Mouse (Mus musculus) neural tube, embryonic 12.5 days (tissue): ENCODE measurements around the gene Nbeal2. TPM values are rescaled to one million over a fixed set of nuclear protein-coding genes. Genes with fewer than 3 reads are reported as not detected.
A peak's percentile ranks its signal among the peaks of the same experiment; 100 is the strongest.

ENCODE experiments used
- ATAC-seq: fragments of 200-750 bp; cut with Nextera tagmentation; 2 replicates; pipeline ENCODE4 v1.8.0; 2017; ENCODE audit warnings: low read depth, mild to moderate bottlenecking, moderate TSS enrichment, moderate library complexity; ENCODE audit not compliant: low FRiP score
- H3K27ac ChIP-seq: fragments of 300-500 bp; sonication (generic); 2 replicates; pipeline ENCODE4 v1.5.1; 2016
- H3K27me3 ChIP-seq: fragments of 300-500 bp; sonication (generic); replicated peaks from 2 replicates; pipeline ENCODE4 v1.6.1; 2016; ENCODE audit warnings: mild to moderate bottlenecking
- H3K36me3 ChIP-seq: fragments of 300-500 bp; sonication (generic); 2 replicates; pipeline ENCODE4 v1.6.1; 2016; ENCODE audit warnings: mild to moderate bottlenecking
- H3K4me1 ChIP-seq: fragments of 300-500 bp; sonication (generic); 2 replicates; pipeline ENCODE4 v1.6.1; 2016
- H3K4me2 ChIP-seq: fragments of 300-500 bp; sonication (generic); replicated peaks from 2 replicates; pipeline ENCODE4 v1.6.1; 2016; ENCODE audit warnings: mild to moderate bottlenecking
- H3K4me3 ChIP-seq: fragments of 300-500 bp; sonication (generic); 2 replicates; pipeline ENCODE4 v1.5.1; 2016
- H3K9ac ChIP-seq: fragments of 300-500 bp; sonication (generic); 2 replicates; pipeline ENCODE4 v1.6.1; 2016; ENCODE audit warnings: mild to moderate bottlenecking
- H3K9me3 ChIP-seq: fragments of 300-500 bp; sonication (generic); 2 replicates; pipeline ENCODE4 v1.6.1; 2016; ENCODE audit warnings: mild to moderate bottlenecking
- WGBS: fragments of 180-500 bp; shearing (Covaris S2); methylation state at CpG from one replicate; pipeline ENCODE4 v1.1.7; 2016; 5-methylcytosine and 5-hydroxymethylcytosine counted together
- polyA plus RNA-seq: library from polyadenylated mRNA; unstranded; fragments of >200 nt; fragmentation: Nextera tagmentation; extraction: Ambion mirVana; gene quantifications from 2 replicates; pipeline ENCODE4 v1.2.1, GENCODE M21; 2016

The Nbeal2 gene
- polyA plus RNA-seq, result 1.6 and 2.6 TPM in 2 replicates

GRCm38 (mm10) chr9:110653655-110654461, at the start of gene Nbeal2:
Gene Nbeal2 (minus strand): TSS chr9:110654161.
- Histone ChIP-seq H3K4me3 (peak within 1 kb of the TSS; percentile 62), H3K27me3 (peaks cover 29% of the 10 kb centered on the region), H3K4me1 (peaks cover 45% of the 10 kb centered on the region), H3K4me2 (peak within 1 kb of the TSS; percentile 99), H3K9me3 (no peaks in the 10 kb centered on the region), H3K36me3 (no peaks in the 10 kb centered on the region), H3K27ac (0 out of 2 replicates have a peak within 1 kb of the TSS, but pooled peaks have one; percentile 37), H3K9ac (peak within 1 kb of the TSS; percentile 64)
- WGBS, result under 1% methylated on average over 75 of the region's 75 CpGs
- peak; percentile 42 for ATAC-seq

- Histone ChIP-seq H3K4me1 (no peaks in the 10 kb centered on the region), H3K4me3 (no peak overlapping the region), H3K4me2 (no peak overlapping the region), H3K27ac (no peak overlapping the region), H3K9ac (no peak overlapping the region), H3K36me3 (peaks cover 9% of the 10 kb centered on the region; the same call in 1 of the 2 replicates), H3K27me3 (no peaks in the 10 kb centered on the region), H3K9me3 (no peaks in the 10 kb centered on the region)
- WGBS, result 86% methylated on average over 1 of the region's 1 CpGs
- ATAC-seq, result no peak
These were observed 48.9 kb upstream of the Nbeal2 start for GRCm38 (mm10) chr9:110702848-110703247.

GRCm38 (mm10) chr9:110701114-110702032, 47.4 kb upstream of the Nbeal2 start:
- Histone ChIP-seq H3K27me3 (no peaks in the 10 kb centered on the region), H3K4me2 (no peak overlapping the region), H3K4me3 (no peak overlapping the region), H3K27ac (no peak overlapping the region), H3K36me3 (peaks cover 16% of the 10 kb centered on the region), H3K4me1 (no peaks in the 10 kb centered on the region), H3K9me3 (no peaks in the 10 kb centered on the region), H3K9ac (no peak overlapping the region)
- 83% methylated on average over 11 of the region's 12 CpGs for WGBS
- ATAC-seq, result no peak

DNA sequence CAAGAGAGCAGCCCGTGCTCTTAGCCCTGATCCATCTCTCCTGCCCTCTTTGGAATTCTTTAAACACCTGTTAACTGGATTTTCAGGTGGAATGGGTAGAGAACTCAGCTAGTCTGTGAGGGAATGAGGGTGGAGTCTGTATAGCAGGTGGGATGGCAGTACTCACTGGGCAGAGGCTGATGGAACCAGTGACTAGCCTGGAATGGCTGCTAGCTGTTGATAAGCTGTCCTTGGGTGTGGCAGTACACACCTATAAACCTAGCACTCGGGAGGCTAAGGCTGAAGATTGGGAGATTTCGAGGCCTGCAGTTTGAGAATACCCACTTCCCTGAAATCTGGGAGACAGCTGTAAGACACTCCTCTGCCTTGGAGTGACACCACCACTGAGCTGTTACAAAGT, 45.6 kb upstream of the Nbeal2 start:
- H3K36me3 ChIP-seq, result peaks cover 22% of the 10 kb centered on the region
- H3K4me1 ChIP-seq, result no peaks in the 10 kb centered on the region
- no peak overlapping the region for H3K27ac ChIP-seq
- H3K4me2 ChIP-seq, result no peak overlapping the region
- no peak overlapping the region for H3K9ac ChIP-seq
- H3K4me3 ChIP-seq, result no peak overlapping the region
- H3K9me3 ChIP-seq, result no peaks in the 10 kb centered on the region
- no peak for ATAC-seq
- no peaks in the 10 kb centered on the region for H3K27me3 ChIP-seq
- WGBS, result 93% methylated on average over 3 of the region's 3 CpGs

- ATAC-seq, result no peak
- Histone ChIP-seq H3K4me2 (no peak overlapping the region), H3K9ac (no peak overlapping the region), H3K9me3 (no peaks in the 10 kb centered on the region), H3K4me3 (no peak overlapping the region), H3K27ac (no peak overlapping the region), H3K36me3 (peaks cover 22% of the 10 kb centered on the region), H3K4me1 (no peaks in the 10 kb centered on the region), H3K27me3 (no peaks in the 10 kb centered on the region)
- WGBS, result 84% methylated on average over 3 of the region's 3 CpGs
These were observed 43.5 kb upstream of the Nbeal2 start for GRCm38 (mm10) chr9:110697465-110697864.

- Histone ChIP-seq H3K9ac (no peak overlapping the region), H3K27me3 (no peaks in the 10 kb centered on the region), H3K27ac (no peak overlapping the region), H3K4me2 (no peak overlapping the region), H3K4me3 (no peak overlapping the region), H3K36me3 (peaks cover 19% of the 10 kb centered on the region), H3K9me3 (no peaks in the 10 kb centered on the region), H3K4me1 (no peaks in the 10 kb centered on the region)
- 95% methylated on average over 5 of the region's 5 CpGs for WGBS
- ATAC-seq, result no peak
These were observed 42.5 kb upstream of the Nbeal2 start for GRCm38 (mm10) chr9:110696427-110696826.

GRCm38 (mm10) chr9:110695165-110695755, 41.3 kb upstream of the Nbeal2 start:
- 90% methylated on average over 4 of the region's 4 CpGs for WGBS
- no peak overlapping the region for H3K4me2 ChIP-seq
- peaks cover 19% of the 10 kb centered on the region for H3K36me3 ChIP-seq
- H3K27ac ChIP-seq, result no peak overlapping the region
- no peaks in the 10 kb centered on the region for H3K27me3 ChIP-seq
- H3K9ac ChIP-seq, result no peak overlapping the region
- H3K4me3 ChIP-seq, result no peak overlapping the region
- no peaks in the 10 kb centered on the region for H3K9me3 ChIP-seq
- no peak for ATAC-seq
- no peaks in the 10 kb centered on the region for H3K4me1 ChIP-seq

- H3K4me1 ChIP-seq, result peaks cover 25% of the 10 kb centered on the region
- H3K9me3 ChIP-seq, result no peaks in the 10 kb centered on the region
- no peak overlapping the region for H3K9ac ChIP-seq
- no peaks in the 10 kb centered on the region; the same call in 1 of the 2 replicates for H3K36me3 ChIP-seq
- no peak for ATAC-seq
- no peak overlapping the region for H3K4me3 ChIP-seq
- no peaks in the 10 kb centered on the region for H3K27me3 ChIP-seq
- H3K4me2 ChIP-seq, result no peak overlapping the region
- WGBS, result 86% methylated on average over 8 of the region's 8 CpGs
- H3K27ac ChIP-seq, result no peak overlapping the region
These were observed 35.4 kb upstream of the Nbeal2 start for GRCm38 (mm10) chr9:110689261-110689779.

GRCm38 (mm10) chr9:110687846-110688245, 33.9 kb upstream of the Nbeal2 start:
- Histone ChIP-seq H3K9me3 (no peaks in the 10 kb centered on the region), H3K4me2 (no peak overlapping the region), H3K4me1 (peaks cover 38% of the 10 kb centered on the region), H3K4me3 (no peak overlapping the region), H3K27me3 (no peaks in the 10 kb centered on the region), H3K9ac (no peak overlapping the region), H3K36me3 (no peaks in the 10 kb centered on the region; the same call in 1 of the 2 replicates), H3K27ac (no peak overlapping the region)
- no peak for ATAC-seq
- whole genome bisulfite sequencing, result 92% methylated on average over 2 of the region's 2 CpGs

GRCm38 (mm10) chr9:110687061-110687460, 33.1 kb upstream of the Nbeal2 start:
- 77% methylated on average over 5 of the region's 5 CpGs for WGBS
- Histone ChIP-seq H3K27me3 (no peaks in the 10 kb centered on the region), H3K9ac (no peak overlapping the region), H3K9me3 (no peaks in the 10 kb centered on the region), H3K36me3 (no peaks in the 10 kb centered on the region), H3K27ac (no peak overlapping the region), H3K4me2 (no peak overlapping the region), H3K4me1 (peaks cover 42% of the 10 kb centered on the region), H3K4me3 (no peak overlapping the region)
- no peak for ATAC-seq

DNA sequence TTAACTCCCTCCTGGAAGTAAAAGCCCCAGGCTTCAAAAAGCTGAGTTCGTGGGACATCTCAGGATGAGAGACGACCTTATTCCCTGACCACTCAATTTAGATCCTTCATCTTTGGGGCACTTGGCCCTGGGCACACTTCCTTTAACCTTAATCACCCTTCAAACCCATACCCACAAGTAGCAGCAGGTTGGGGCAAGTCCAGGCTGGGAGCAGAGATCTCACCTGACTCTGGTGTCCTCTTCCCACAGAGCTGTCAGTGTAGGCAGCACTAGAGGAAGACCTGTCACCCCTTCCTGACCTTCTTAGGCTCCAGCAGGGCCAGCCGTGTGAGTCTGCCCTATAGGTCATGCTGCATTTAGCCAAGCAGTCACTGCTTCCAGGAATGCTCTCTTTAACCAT, 32.5 kb upstream of the Nbeal2 start:
- no peak overlapping the region for H3K9ac ChIP-seq
- no peak overlapping the region for H3K4me3 ChIP-seq
- H3K27me3 ChIP-seq, result no peaks in the 10 kb centered on the region
- ATAC-seq, result no peak
- H3K36me3 ChIP-seq, result no peaks in the 10 kb centered on the region
- H3K27ac ChIP-seq, result no peak overlapping the region
- no peak overlapping the region for H3K4me2 ChIP-seq
- H3K9me3 ChIP-seq, result no peaks in the 10 kb centered on the region
- peaks cover 47% of the 10 kb centered on the region for H3K4me1 ChIP-seq
- 59% methylated on average over 3 of the region's 3 CpGs for WGBS

DNA sequence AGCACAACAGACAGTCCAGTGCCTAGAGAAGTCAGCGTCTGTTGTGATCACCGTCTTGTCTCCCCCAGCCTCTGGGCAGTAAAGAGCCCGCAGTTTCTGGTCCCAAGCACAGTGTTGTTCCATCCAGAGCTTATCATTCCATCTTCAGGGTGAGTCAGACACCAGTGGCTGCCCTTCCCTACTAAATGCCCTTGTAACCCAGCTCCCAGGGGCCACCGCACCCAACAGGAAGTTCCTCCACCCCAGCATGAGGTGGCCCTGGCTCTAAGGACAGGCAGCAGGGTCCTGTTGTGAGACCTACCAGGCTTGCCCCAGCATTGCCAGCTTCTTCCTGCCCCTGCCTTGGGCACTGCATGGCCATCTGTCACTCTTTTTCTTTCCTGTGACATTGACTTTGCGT, 31.6 kb upstream of the Nbeal2 start:
- Histone ChIP-seq H3K4me3 (no peak overlapping the region), H3K27ac (no peak overlapping the region), H3K9ac (no peak overlapping the region), H3K4me1 (peaks cover 47% of the 10 kb centered on the region), H3K27me3 (no peaks in the 10 kb centered on the region), H3K36me3 (no peaks in the 10 kb centered on the region), H3K4me2 (no peak overlapping the region), H3K9me3 (no peaks in the 10 kb centered on the region)
- no peak for ATAC-seq
- 86% methylated on average over 5 of the region's 5 CpGs for WGBS
